8 mouse cellular contexts compared by ENCODE assay signal in the genomic region with DNA sequence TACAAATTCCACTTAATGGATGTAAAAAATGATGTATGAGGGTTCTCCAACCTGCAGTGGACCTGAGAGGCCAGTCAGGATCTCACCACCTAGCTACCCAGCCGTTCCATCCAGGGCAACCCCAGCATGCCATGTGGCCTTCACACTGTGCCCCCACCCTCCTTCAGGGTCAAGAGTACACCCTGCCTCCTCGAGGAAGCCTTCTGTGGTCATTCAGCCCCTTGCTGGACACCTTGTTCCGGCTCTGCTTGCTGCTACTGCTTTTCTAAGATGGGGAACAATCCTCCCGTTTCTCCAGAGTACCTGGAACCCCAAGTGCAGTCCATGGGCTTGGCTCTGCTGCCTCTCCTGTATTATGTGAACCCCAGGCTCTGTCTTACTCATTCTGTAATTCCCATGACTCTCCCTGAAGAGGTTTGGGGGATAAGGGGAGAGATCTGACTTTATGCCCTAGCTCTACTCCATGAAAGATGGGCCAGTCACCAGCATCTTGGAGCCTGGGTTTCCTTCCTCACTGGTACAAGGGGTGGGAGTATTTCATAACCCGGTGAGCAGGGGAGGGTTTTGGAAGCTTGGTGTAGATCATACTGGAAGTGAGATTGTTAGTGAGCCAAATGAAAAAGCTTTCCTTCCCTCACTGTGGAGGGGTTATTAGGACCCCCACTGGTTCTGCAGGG. TPM values are rescaled to one million over a fixed set of nuclear protein-coding genes. Genes with fewer than 3 reads are reported as not detected.
DNase-seq lines count a peak whose midpoint lies in the region; ATAC-seq and TF ChIP-seq lines count a peak whose summit lies in the region.

No protein-coding gene starts in this region.

- ATAC-seq in forebrain, embryonic 13.5 days, result peak; percentile 3; the same call in 1 of the 2 replicates
- ATAC-seq in liver, embryonic 12.5 days, result no peak

- H3K4me1 ChIP-seq in E14TG2a.4 (replicated peaks; ENCODE audit: low read depth, low read length), result peaks cover 29% of the 10 kb centered on the region
- peaks cover 34% of the 10 kb centered on the region for H3K4me1 ChIP-seq in forebrain, embryonic 13.5 days
- peaks cover 15% of the 10 kb centered on the region; the same call in 1 of the 2 replicates for H3K4me1 ChIP-seq in liver, embryonic 12.5 days

- peaks cover 55% of the 10 kb centered on the region for H3K36me3 ChIP-seq in E14TG2a.4 (ENCODE audit: insufficient read depth, low read length)
- H3K36me3 ChIP-seq in forebrain, embryonic 13.5 days (ENCODE audit: poor library complexity, severe bottlenecking), result peaks cover 66% of the 10 kb centered on the region
- peaks cover 54% of the 10 kb centered on the region for H3K36me3 ChIP-seq in liver, embryonic 12.5 days

- peak overlapping the region; percentile 93 for H3K4me2 ChIP-seq in forebrain, embryonic 13.5 days
- H3K4me2 ChIP-seq in liver, embryonic 12.5 days, result peak overlapping the region; percentile 62

- H3K27me3 ChIP-seq in E14TG2a.4 (ENCODE audit: insufficient read depth, low read length), result peaks cover 34% of the 10 kb centered on the region
- H3K27me3 ChIP-seq in forebrain, embryonic 13.5 days, result no peaks in the 10 kb centered on the region
- H3K27me3 ChIP-seq in liver, embryonic 12.5 days (replicated peaks), result peaks cover 47% of the 10 kb centered on the region

- H3K4me3 ChIP-seq in E14TG2a.4 (replicated peaks; ENCODE audit: low read length), result peak overlapping the region; percentile 87
- H3K4me3 ChIP-seq in forebrain, embryonic 13.5 days, result peak overlapping the region; percentile 88
- H3K4me3 ChIP-seq in liver, embryonic 12.5 days, result peak overlapping the region; percentile 57

- 25% methylated on average over 5 of the region's 5 CpGs for WGBS in forebrain, embryonic 13.5 days
- 35% methylated on average over 5 of the region's 5 CpGs for WGBS in liver, embryonic 12.5 days (ENCODE audit: insufficient replicate concordance)

- peak; percentile 20 to 38 for DNase-seq in frontal cortex, postnatal 36 days (ENCODE audit: low spot score in 2 of 2)
- no peak for DNase-seq in frontal cortex, postnatal 10 days (ENCODE audit: low spot score in 2 of 2)
- DNase-seq in ovary, postnatal 14 days (ENCODE audit: low spot score), result no peak
- no peak for DNase-seq in testis, postnatal 14 days (ENCODE audit: low spot score)
- no peak for DNase-seq in adrenal gland, adult (ENCODE audit: inconsistent age in 2 of 2, low spot score in 1 of 2)

- TF ChIP-seq CTCF in E14TG2a.4 (conservative IDR thresholded peaks at IDR 0.05; ENCODE audit: low read length), result no peak

- H3K9me3 ChIP-seq in E14TG2a.4 (ENCODE audit: low read length), result no peaks in the 10 kb centered on the region
- H3K9me3 ChIP-seq in forebrain, embryonic 13.5 days (replicated peaks), result no peaks in the 10 kb centered on the region
- no peaks in the 10 kb centered on the region for H3K9me3 ChIP-seq in liver, embryonic 12.5 days (replicated peaks)

- H3K27ac ChIP-seq in forebrain, embryonic 13.5 days, result peak overlapping the region; percentile 92; the same call in 1 of the 2 replicates
- H3K27ac ChIP-seq in liver, embryonic 12.5 days, result no peak overlapping the region

- H3K9ac ChIP-seq in forebrain, embryonic 13.5 days, result peak overlapping the region; percentile 96
- no peak overlapping the region for H3K9ac ChIP-seq in liver, embryonic 12.5 days

RNA-seq across cellular contexts. Expression of gene Tmem132a, which starts 1.7 kb away (rescaled TPM):
- 131 and 135 TPM in 2 replicates for polyA plus RNA-seq in forebrain, embryonic 13.5 days (2015; fragmentation: Nextera tagmentation; extraction: Ambion mirVana)
- polyA plus RNA-seq in liver, embryonic 12.5 days (2016; fragmentation: Nextera tagmentation; extraction: Ambion mirVana), result 10.6 TPM in 2 replicates

RNA-seq across cellular contexts. Expression of gene Tmem109, which starts 13.7 kb away (rescaled TPM):
- 33.6 and 35.6 TPM in 2 replicates for polyA plus RNA-seq in forebrain, embryonic 13.5 days (2015; fragmentation: Nextera tagmentation; extraction: Ambion mirVana)
- 28.2 and 28.5 TPM in 2 replicates for polyA plus RNA-seq in liver, embryonic 12.5 days (2016; fragmentation: Nextera tagmentation; extraction: Ambion mirVana)

RNA-seq across cellular contexts. Expression of gene Prpf19, which starts 26.9 kb away (rescaled TPM):
- polyA plus RNA-seq in forebrain, embryonic 13.5 days (2015; fragmentation: Nextera tagmentation; extraction: Ambion mirVana), result 45.3 and 50.8 TPM in 2 replicates
- polyA plus RNA-seq in liver, embryonic 12.5 days (2016; fragmentation: Nextera tagmentation; extraction: Ambion mirVana), result 24.1 and 25.6 TPM in 2 replicates

RNA-seq across cellular contexts. Expression of gene Slc15a3, which starts 28.6 kb away (rescaled TPM):
- 0.15 and 0.30 TPM in 2 replicates for polyA plus RNA-seq in forebrain, embryonic 13.5 days (2015; fragmentation: Nextera tagmentation; extraction: Ambion mirVana)
- polyA plus RNA-seq in liver, embryonic 12.5 days (2016; fragmentation: Nextera tagmentation; extraction: Ambion mirVana), result 1.0 and 1.2 TPM in 2 replicates

RNA-seq across cellular contexts. Expression of gene Cd6, which starts 38.2 kb away (rescaled TPM):
- polyA plus RNA-seq in forebrain, embryonic 13.5 days (2015; fragmentation: Nextera tagmentation; extraction: Ambion mirVana), result not detected in 2 replicates
- not detected in 2 replicates for polyA plus RNA-seq in liver, embryonic 12.5 days (2016; fragmentation: Nextera tagmentation; extraction: Ambion mirVana)

Comparison
In these comparisons a context has a peak if more than half of its experiments do, and no peak if none do; other contexts are left out.
1. DNase-seq: peak in frontal cortex, postnatal 36 days (2 of 2); none in frontal cortex, postnatal 10 days (0 of 2), ovary, postnatal 14 days (single experiment), testis, postnatal 14 days (single experiment) and adrenal gland, adult (0 of 2).
2. RNA of gene Tmem132a, which starts 1.7 kb away (polyA plus RNA-seq): 131 to 135 TPM in forebrain, embryonic 13.5 days; 10.6 TPM in liver, embryonic 12.5 days; every median in the first group is over 10 times any median in the second.
3. Peak in every context shown above with its lines, with median percentiles within 50 percentile points of each other: H3K4me3 ChIP-seq.